Mouse (Mus musculus): ENCODE results near the gene Ccdc12. TPM values are rescaled to one million over a fixed set of nuclear protein-coding genes. Genes with fewer than 3 reads are reported as not detected.

Ccdc12 gene
- total and polyA plus RNA-seq, 3 experiments: 85.2 to 104 (median 97.8) TPM

- no peak for DNase-seq (ENCODE audit: extremely low read depth)
- no peaks in the 10 kb centered on the region for H3K27me3 ChIP-seq (replicated peaks)
- H3K4me2 ChIP-seq (ENCODE audit: insufficient read depth, low read depth, poor library complexity, severe bottlenecking): no peak overlapping the region
- no peak overlapping the region for H3K4me3 ChIP-seq (replicated peaks in 1 of 3; ENCODE audit: low read depth in 2 of 3, low read length in 2 of 3, poor library complexity in 1 of 3)
- H3K9ac ChIP-seq (ENCODE audit: insufficient read depth, low read depth): no peak overlapping the region
- H3K4me1 ChIP-seq (ENCODE audit: control insufficient read depth in 1 of 2, insufficient read depth in 2 of 2): no peaks in the 10 kb centered on the region
- no peak overlapping the region for H3K27ac ChIP-seq (ENCODE audit: insufficient read depth, low read depth)
- H3K9me3 ChIP-seq (replicated peaks; ENCODE audit: low read length): no peaks in the 10 kb centered on the region
- no peaks in the 10 kb centered on the region for H3K79me2 ChIP-seq (replicated peaks; ENCODE audit: control insufficient read depth, extremely low read depth, insufficient read depth, poor library complexity, severe bottlenecking)
- peaks cover 20 to 84% of the 10 kb centered on the region in 2 experiments for H3K36me3 ChIP-seq (replicated peaks in 1 of 2; ENCODE audit: control insufficient read depth in 1 of 2, insufficient read depth in 1 of 2, low read length in 1 of 2)
- TF ChIP-seq CHD1 (IDR thresholded peaks at IDR 0.05; ENCODE audit: low read depth, low read length) (no peak), BHLHE40 (IDR thresholded peaks at IDR 0.05; ENCODE audit: low read depth, low read length) (no peak), ZNF384 (IDR thresholded peaks at IDR 0.05; ENCODE audit: low read depth, low read length) (no peak), E2F4 (IDR thresholded peaks at IDR 0.05; ENCODE audit: insufficient replicate concordance, low read depth, low read length) (no peak), SMC3 (IDR thresholded peaks at IDR 0.05; ENCODE audit: low read depth, low read length) (no peak), UBTF (IDR thresholded peaks at IDR 0.05; ENCODE audit: low read depth, low read length) (no peak), NRF1 (IDR thresholded peaks at IDR 0.05; ENCODE audit: low read depth, low read length) (no peak), ELF1 (IDR thresholded peaks at IDR 0.05; ENCODE audit: low read depth, low read length) (no peak), MXI1 (IDR thresholded peaks at IDR 0.05; ENCODE audit: low read depth, low read length) (no peak)
- dilution Hi-C loops (cut with MboI; ENCODE audit: extremely low pct_ligation_motif_present, extremely low pct_unique_long_range_greater_than_20kb, low sequenced_read_pairs): no loop called here
- in situ Hi-C loops (cut with MboI; ENCODE audit: low pct_ligation_motif_present, low pct_unique_long_range_greater_than_20kb, low sequenced_read_pairs): no loop called here
Measured at GRCm38 (mm10) chr9:110695165-110695755, 39.0 kb downstream of the Ccdc12 start.

- Histone ChIP-seq H3K36me3 (replicated peaks in 1 of 2; ENCODE audit: control insufficient read depth in 1 of 2, insufficient read depth in 1 of 2, low read length in 1 of 2) (peaks cover 28 to 86% of the 10 kb centered on the region in 2 experiments), H3K27me3 (replicated peaks) (no peaks in the 10 kb centered on the region), H3K9ac (ENCODE audit: insufficient read depth, low read depth) (no peak overlapping the region), H3K79me2 (replicated peaks; ENCODE audit: control insufficient read depth, extremely low read depth, insufficient read depth, poor library complexity, severe bottlenecking) (no peaks in the 10 kb centered on the region), H3K9me3 (replicated peaks; ENCODE audit: low read length) (no peaks in the 10 kb centered on the region), H3K4me1 (ENCODE audit: control insufficient read depth in 1 of 2, insufficient read depth in 2 of 2) (no peaks in the 10 kb centered on the region), H3K4me3 (replicated peaks in 1 of 3; ENCODE audit: low read depth in 2 of 3, low read length in 2 of 3, poor library complexity in 1 of 3) (no peak overlapping the region), H3K4me2 (ENCODE audit: insufficient read depth, low read depth, poor library complexity, severe bottlenecking) (no peak overlapping the region), H3K27ac (ENCODE audit: insufficient read depth, low read depth) (no peak overlapping the region)
- in situ Hi-C loops (cut with MboI; ENCODE audit: low pct_ligation_motif_present, low pct_unique_long_range_greater_than_20kb, low sequenced_read_pairs) (no loop called here), dilution Hi-C loops (cut with MboI; ENCODE audit: extremely low pct_ligation_motif_present, extremely low pct_unique_long_range_greater_than_20kb, low sequenced_read_pairs) (no loop called here)
- TF ChIP-seq KAT2A (IDR thresholded peaks at IDR 0.05; ENCODE audit: insufficient replicate concordance, low read length) (no peak), MAZ (IDR thresholded peaks at IDR 0.05; ENCODE audit: low read depth, low read length) (no peak)
- DNase-seq (ENCODE audit: extremely low read depth): no peak
Measured at GRCm38 (mm10) chr9:110696427-110696826, 40.1 kb downstream of the Ccdc12 start.

- dilution Hi-C loops (cut with MboI; ENCODE audit: extremely low pct_ligation_motif_present, extremely low pct_unique_long_range_greater_than_20kb, low sequenced_read_pairs) (no loop called here), in situ Hi-C loops (cut with MboI; ENCODE audit: low pct_ligation_motif_present, low pct_unique_long_range_greater_than_20kb, low sequenced_read_pairs) (no loop called here)
- Histone ChIP-seq H3K4me3 (replicated peaks in 1 of 3; ENCODE audit: low read depth in 2 of 3, low read length in 2 of 3, poor library complexity in 1 of 3) (no peak overlapping the region), H3K36me3 (replicated peaks in 1 of 2; ENCODE audit: control insufficient read depth in 1 of 2, insufficient read depth in 1 of 2, low read length in 1 of 2) (peaks cover 29 to 83% of the 10 kb centered on the region in 2 experiments), H3K79me2 (replicated peaks; ENCODE audit: control insufficient read depth, extremely low read depth, insufficient read depth, poor library complexity, severe bottlenecking) (no peaks in the 10 kb centered on the region), H3K27ac (ENCODE audit: insufficient read depth, low read depth) (no peak overlapping the region), H3K4me1 (ENCODE audit: control insufficient read depth in 1 of 2, insufficient read depth in 2 of 2) (no peaks in the 10 kb centered on the region), H3K9me3 (replicated peaks; ENCODE audit: low read length) (no peaks in the 10 kb centered on the region), H3K4me2 (ENCODE audit: insufficient read depth, low read depth, poor library complexity, severe bottlenecking) (no peak overlapping the region), H3K27me3 (replicated peaks) (no peaks in the 10 kb centered on the region), H3K9ac (ENCODE audit: insufficient read depth, low read depth) (no peak overlapping the region)
- no peak for DNase-seq (ENCODE audit: extremely low read depth)
- TF ChIP-seq HCFC1 (IDR thresholded peaks at IDR 0.05; ENCODE audit: low read depth, low read length): no peak
- TF ChIP-seq TBP (conservative IDR thresholded peaks at IDR 0.05; ENCODE audit: low read depth, low read length): no peak
Measured at GRCm38 (mm10) chr9:110697465-110697864, 41.2 kb downstream of the Ccdc12 start.

Measured in CH12.LX (cell line).